Mouse (Mus musculus): Measurements from ENCODE around the gene Olfm2. TPM values are rescaled to one million over a fixed set of nuclear protein-coding genes. Genes with fewer than 3 reads are reported as not detected.

Gene Olfm2
- polyA plus RNA-seq, 1 experiment from 2014 or later: 202 TPM

DNA sequence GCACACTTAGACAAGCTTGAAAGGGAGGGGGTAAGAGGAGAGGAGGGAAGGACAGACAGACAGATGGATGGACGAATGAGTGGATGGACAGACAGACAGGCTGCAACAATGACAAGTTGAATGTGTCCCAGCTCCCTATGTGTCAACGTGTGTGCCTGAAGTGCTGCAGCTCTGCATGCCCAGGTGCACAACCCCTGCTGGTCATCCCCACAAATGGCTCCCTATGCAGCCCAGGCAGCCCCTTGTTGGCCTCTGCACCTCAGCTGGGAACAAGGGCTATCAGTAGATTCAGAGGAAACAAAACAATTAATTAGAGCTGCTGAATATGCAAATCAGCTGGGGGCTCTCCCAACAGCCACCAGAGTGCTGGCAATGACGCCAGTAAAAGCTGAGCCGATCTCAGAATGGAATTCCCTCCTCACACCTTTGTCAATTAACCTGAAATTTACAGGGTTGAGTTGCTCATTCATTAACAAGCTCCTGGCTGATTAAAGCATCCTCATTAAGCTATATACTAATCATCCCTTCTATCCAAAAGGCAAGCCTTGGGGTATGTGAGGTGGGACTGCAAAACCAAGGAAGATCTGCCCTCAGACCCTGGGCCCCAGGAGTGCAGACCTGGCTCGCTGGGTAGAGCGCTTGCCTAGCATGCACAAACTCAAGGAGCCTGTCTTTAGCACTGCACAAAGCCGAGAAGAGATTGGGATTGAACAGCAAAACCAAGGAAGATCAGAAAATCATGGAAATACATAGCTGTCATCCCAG, 16.2 kb upstream of the Olfm2 start:
- peak; percentile 70; the same call in 1 of the 2 replicates for ATAC-seq (ENCODE audit: low read depth)
- Histone ChIP-seq H3K9ac (replicated peaks; ENCODE audit: low read depth, low read length) (no peak overlapping the region), H3K27me3 (ENCODE audit: control insufficient read depth, insufficient read depth, low read length) (no peaks in the 10 kb centered on the region), H3K9me3 (ENCODE audit: control insufficient read depth, low read length) (no peaks in the 10 kb centered on the region), H3K4me1 (ENCODE audit: control insufficient read depth, insufficient read depth, low read length) (no peaks in the 10 kb centered on the region), H3K4me2 (ENCODE audit: low read depth, low read length) (no peak overlapping the region), H3K4me3 (ENCODE audit: low read depth, low read length) (no peak overlapping the region), H3K27ac (ENCODE audit: low read depth, low read length) (no peak overlapping the region), H3K36me3 (ENCODE audit: control insufficient read depth, insufficient read depth, low read length) (no peaks in the 10 kb centered on the region)
- 45% methylated on average over 7 of the region's 7 CpGs for WGBS

DNA sequence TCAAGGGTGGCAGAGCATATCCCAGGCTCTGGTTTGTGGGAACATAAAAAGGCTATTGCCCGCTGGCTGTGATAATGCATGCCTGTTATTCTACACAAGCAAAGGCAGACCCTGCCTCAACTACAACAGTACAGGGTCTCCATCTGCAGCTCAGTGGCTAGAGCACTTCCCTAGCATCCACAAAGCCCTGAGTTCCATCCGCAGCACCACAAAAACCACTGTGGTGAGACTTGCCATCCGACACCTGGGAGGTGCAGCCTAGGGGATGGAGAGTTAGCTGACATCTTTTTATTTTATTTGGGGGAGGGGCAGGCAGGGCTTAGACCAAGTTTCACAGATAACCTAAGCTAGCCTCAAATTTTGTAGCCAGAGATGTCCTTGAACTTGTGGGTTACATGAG, 15.2 kb upstream of the Olfm2 start:
- no peaks in the 10 kb centered on the region for H3K4me1 ChIP-seq (ENCODE audit: control insufficient read depth, insufficient read depth, low read length)
- no peak overlapping the region for H3K4me3 ChIP-seq (ENCODE audit: low read depth, low read length)
- no peaks in the 10 kb centered on the region for H3K36me3 ChIP-seq (ENCODE audit: control insufficient read depth, insufficient read depth, low read length)
- no peaks in the 10 kb centered on the region for H3K27me3 ChIP-seq (ENCODE audit: control insufficient read depth, insufficient read depth, low read length)
- no peak overlapping the region for H3K9ac ChIP-seq (replicated peaks; ENCODE audit: low read depth, low read length)
- H3K4me2 ChIP-seq (ENCODE audit: low read depth, low read length): no peak overlapping the region
- no peak overlapping the region for H3K27ac ChIP-seq (ENCODE audit: low read depth, low read length)
- no peaks in the 10 kb centered on the region for H3K9me3 ChIP-seq (ENCODE audit: control insufficient read depth, low read length)
- WGBS: 84% methylated on average over 3 of the region's 3 CpGs
- ATAC-seq (ENCODE audit: low read depth): no peak

DNA sequence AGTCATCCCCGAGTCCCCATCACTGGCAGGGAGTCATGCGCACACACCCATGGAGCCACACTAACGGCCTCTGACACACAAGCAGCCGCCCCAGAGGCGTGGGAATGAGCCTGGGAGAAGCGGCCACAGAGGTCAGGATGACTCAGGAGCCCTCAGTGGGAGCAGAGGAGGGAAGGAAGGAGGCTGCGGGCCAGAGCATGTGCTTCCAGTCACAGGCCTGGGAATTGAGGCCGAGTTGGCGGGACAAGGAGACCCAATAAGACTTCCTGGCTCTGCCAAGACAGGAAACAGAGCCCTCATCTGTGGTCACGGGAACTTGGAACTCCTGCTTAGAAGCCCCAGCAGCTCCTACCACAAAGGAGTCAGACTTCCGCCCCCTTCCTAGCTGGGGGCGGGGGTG, 14.7 kb upstream of the Olfm2 start:
- 70% methylated on average over 12 of the region's 12 CpGs for WGBS
- H3K9ac ChIP-seq (replicated peaks; ENCODE audit: low read depth, low read length): no peak overlapping the region
- no peaks in the 10 kb centered on the region for H3K27me3 ChIP-seq (ENCODE audit: control insufficient read depth, insufficient read depth, low read length)
- H3K9me3 ChIP-seq (ENCODE audit: control insufficient read depth, low read length): no peaks in the 10 kb centered on the region
- ATAC-seq (ENCODE audit: low read depth): no peak
- no peaks in the 10 kb centered on the region for H3K4me1 ChIP-seq (ENCODE audit: control insufficient read depth, insufficient read depth, low read length)
- no peak overlapping the region for H3K4me2 ChIP-seq (ENCODE audit: low read depth, low read length)
- no peaks in the 10 kb centered on the region for H3K36me3 ChIP-seq (ENCODE audit: control insufficient read depth, insufficient read depth, low read length)
- H3K4me3 ChIP-seq (ENCODE audit: low read depth, low read length): no peak overlapping the region
- no peak overlapping the region for H3K27ac ChIP-seq (ENCODE audit: low read depth, low read length)

DNA sequence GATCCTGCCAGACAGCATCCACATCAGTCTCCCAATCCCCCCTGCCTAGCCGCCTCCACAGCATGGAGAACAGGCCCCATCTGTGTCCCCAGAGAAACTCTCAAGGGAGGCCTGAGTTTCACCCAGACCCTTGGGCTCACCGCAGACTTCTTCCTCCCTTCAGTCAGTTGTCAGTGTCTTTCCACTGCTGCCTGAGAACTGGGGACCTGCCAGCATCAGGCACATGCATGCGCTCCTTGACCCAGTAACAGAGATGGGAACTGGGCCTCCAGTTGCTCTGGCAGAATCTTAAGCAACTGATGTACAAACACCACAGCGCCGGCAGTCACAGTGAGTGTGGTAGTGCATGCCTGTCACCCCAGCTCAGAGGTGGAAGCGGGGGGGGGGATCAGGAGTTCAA, 12.7 kb upstream of the Olfm2 start:
- no peak overlapping the region for H3K27ac ChIP-seq (ENCODE audit: low read depth, low read length)
- no peak for ATAC-seq (ENCODE audit: low read depth)
- WGBS: 85% methylated on average over 6 of the region's 6 CpGs

DNA sequence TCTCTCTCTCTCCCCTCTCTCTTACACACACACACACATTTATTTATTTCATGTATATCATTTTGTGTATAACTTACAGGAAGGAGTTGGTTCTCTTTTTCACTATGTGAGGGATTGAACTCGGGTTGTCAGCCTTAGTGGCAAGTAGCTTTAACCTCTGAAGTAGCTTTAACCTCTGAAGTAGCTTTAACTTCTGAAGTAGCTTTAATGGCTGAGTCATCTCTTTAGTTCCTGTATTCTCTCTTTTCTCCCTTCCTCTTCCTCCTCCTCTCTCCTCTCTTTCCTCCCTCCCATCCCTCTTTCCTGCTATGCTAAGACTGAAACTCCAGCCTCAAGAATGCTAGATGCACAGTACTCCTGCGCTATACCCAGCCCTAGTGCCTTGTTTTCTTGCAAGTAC, 12.1 kb upstream of the Olfm2 start:
- Histone ChIP-seq H3K9me3 (ENCODE audit: control insufficient read depth, low read length) (no peaks in the 10 kb centered on the region), H3K27me3 (ENCODE audit: control insufficient read depth, insufficient read depth, low read length) (no peaks in the 10 kb centered on the region), H3K27ac (ENCODE audit: low read depth, low read length) (no peak overlapping the region), H3K4me1 (ENCODE audit: control insufficient read depth, insufficient read depth, low read length) (no peaks in the 10 kb centered on the region), H3K9ac (replicated peaks; ENCODE audit: low read depth, low read length) (no peak overlapping the region), H3K36me3 (ENCODE audit: control insufficient read depth, insufficient read depth, low read length) (no peaks in the 10 kb centered on the region), H3K4me3 (ENCODE audit: low read depth, low read length) (no peak overlapping the region), H3K4me2 (ENCODE audit: low read depth, low read length) (no peak overlapping the region)
- WGBS: 84% methylated on average over 2 of the region's 2 CpGs
- no peak for ATAC-seq (ENCODE audit: low read depth)

More for the DNA sequence above, 12.7 kb upstream of the Olfm2 start:
- Histone ChIP-seq H3K36me3 (ENCODE audit: control insufficient read depth, insufficient read depth, low read length) (no peaks in the 10 kb centered on the region), H3K4me2 (ENCODE audit: low read depth, low read length) (no peak overlapping the region), H3K4me1 (ENCODE audit: control insufficient read depth, insufficient read depth, low read length) (no peaks in the 10 kb centered on the region), H3K9ac (replicated peaks; ENCODE audit: low read depth, low read length) (no peak overlapping the region), H3K27me3 (ENCODE audit: control insufficient read depth, insufficient read depth, low read length) (no peaks in the 10 kb centered on the region), H3K9me3 (ENCODE audit: control insufficient read depth, low read length) (no peaks in the 10 kb centered on the region), H3K4me3 (ENCODE audit: low read depth, low read length) (no peak overlapping the region)

DNA sequence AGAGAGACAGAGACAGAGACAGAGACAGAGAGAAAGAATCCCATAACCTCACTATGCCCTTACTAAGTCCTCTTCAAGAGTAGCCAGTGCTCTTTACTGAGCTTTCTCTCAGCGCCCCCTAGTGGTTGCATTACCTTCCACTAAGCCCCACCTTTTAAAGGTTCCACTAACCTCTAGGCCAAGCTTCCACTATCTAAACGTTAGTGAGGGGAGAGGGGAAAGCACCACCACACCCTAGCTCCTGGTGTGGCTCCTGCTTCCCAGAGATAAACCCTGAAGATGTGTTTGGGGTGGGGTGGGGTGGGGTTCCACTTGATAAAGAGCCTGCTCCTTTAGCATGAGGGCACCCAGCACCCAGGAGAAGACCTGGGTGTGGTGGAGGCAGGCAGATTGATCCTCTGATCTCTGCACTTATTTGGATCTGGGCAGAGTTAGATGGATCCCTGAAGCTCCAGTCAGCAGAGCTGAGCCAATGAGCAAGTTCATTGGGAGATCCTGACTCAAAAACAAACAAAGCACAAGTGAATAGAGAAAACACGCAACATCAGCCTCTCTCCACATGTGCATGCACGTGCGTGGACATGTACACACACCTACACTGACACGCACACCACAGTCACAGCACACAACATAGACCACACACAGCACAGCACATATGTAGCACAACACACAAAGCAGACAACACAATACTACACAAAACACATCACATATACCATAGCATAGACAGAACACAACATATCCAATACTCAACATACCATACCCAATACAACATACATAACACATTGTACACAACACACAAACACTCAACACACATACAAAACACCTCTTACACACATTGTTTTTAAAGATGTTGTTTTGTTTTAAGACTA, 11.2 kb upstream of the Olfm2 start:
- 64% methylated on average over 6 of the region's 6 CpGs for WGBS
- H3K4me3 ChIP-seq (ENCODE audit: low read depth, low read length): no peak overlapping the region
- H3K36me3 ChIP-seq (ENCODE audit: control insufficient read depth, insufficient read depth, low read length): no peaks in the 10 kb centered on the region
- no peak overlapping the region for H3K9ac ChIP-seq (replicated peaks; ENCODE audit: low read depth, low read length)
- ATAC-seq (ENCODE audit: low read depth): no peak
- H3K27me3 ChIP-seq (ENCODE audit: control insufficient read depth, insufficient read depth, low read length): no peaks in the 10 kb centered on the region
- no peaks in the 10 kb centered on the region for H3K9me3 ChIP-seq (ENCODE audit: control insufficient read depth, low read length)
- H3K4me2 ChIP-seq (ENCODE audit: low read depth, low read length): no peak overlapping the region
- no peak overlapping the region for H3K27ac ChIP-seq (ENCODE audit: low read depth, low read length)
- no peaks in the 10 kb centered on the region for H3K4me1 ChIP-seq (ENCODE audit: control insufficient read depth, insufficient read depth, low read length)

DNA sequence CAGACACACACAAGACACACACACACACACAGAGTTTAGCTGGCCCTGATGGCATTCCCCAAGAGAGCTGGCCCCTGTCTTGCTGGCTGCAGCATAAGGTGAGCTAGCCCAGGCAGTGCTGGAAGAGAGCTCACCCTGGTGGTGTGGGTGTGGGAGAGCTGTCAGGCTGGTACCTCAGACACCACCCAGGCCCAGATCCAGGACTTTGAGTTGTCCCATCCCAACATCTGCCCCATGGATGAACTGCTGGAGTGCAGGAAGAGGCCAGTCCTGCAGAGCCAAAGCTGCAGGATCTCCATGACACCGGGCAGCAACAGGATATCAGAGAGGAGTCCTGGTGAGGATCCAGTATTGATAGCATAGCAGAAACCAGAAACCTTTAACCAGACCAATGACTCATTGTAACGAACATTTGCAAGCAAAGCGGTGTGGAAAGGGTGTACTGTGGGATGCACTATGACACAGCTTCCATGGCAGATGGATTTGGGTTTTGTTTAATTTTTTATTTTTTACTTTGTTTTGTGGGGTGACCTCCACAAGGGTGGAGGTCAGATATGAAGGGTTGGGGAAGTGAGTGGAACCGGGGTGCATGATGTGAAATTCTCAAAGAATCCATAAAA, 10.0 kb upstream of the Olfm2 start:
- Histone ChIP-seq H3K36me3 (ENCODE audit: control insufficient read depth, insufficient read depth, low read length) (no peaks in the 10 kb centered on the region), H3K27me3 (ENCODE audit: control insufficient read depth, insufficient read depth, low read length) (no peaks in the 10 kb centered on the region), H3K27ac (ENCODE audit: low read depth, low read length) (no peak overlapping the region), H3K4me2 (ENCODE audit: low read depth, low read length) (no peak overlapping the region), H3K9me3 (ENCODE audit: control insufficient read depth, low read length) (no peaks in the 10 kb centered on the region), H3K4me1 (ENCODE audit: control insufficient read depth, insufficient read depth, low read length) (no peaks in the 10 kb centered on the region), H3K9ac (replicated peaks; ENCODE audit: low read depth, low read length) (no peak overlapping the region), H3K4me3 (ENCODE audit: low read depth, low read length) (no peak overlapping the region)
- ATAC-seq (ENCODE audit: low read depth): no peak
- 87% methylated on average over 4 of the region's 4 CpGs for WGBS

DNA sequence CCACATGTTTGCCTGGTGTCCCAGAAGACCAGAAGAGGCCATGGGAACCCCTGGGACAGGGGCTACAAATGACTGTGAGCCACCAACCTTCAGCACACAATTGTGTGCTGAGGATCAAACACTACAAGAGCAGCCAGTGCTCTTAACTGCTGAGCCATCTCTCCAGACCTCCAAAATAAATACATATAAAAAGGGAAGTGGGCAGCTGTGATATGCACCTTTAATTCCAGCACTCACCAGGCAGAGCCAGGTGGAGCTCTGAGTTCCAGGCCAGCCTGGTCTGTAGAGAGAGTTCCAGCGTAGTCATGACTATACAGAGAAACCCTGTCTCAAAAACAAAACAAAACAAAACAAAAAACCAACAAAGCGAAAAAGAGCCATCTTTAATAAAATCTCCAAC, 8.2 kb upstream of the Olfm2 start:
- no peak for ATAC-seq (ENCODE audit: low read depth)
- WGBS: 84% methylated on average over 2 of the region's 2 CpGs
- Histone ChIP-seq H3K4me2 (ENCODE audit: low read depth, low read length) (no peak overlapping the region), H3K9me3 (ENCODE audit: control insufficient read depth, low read length) (no peaks in the 10 kb centered on the region), H3K27ac (ENCODE audit: low read depth, low read length) (no peak overlapping the region), H3K9ac (replicated peaks; ENCODE audit: low read depth, low read length) (no peak overlapping the region), H3K36me3 (ENCODE audit: control insufficient read depth, insufficient read depth, low read length) (no peaks in the 10 kb centered on the region), H3K27me3 (ENCODE audit: control insufficient read depth, insufficient read depth, low read length) (no peaks in the 10 kb centered on the region), H3K4me1 (ENCODE audit: control insufficient read depth, insufficient read depth, low read length) (no peaks in the 10 kb centered on the region), H3K4me3 (ENCODE audit: low read depth, low read length) (no peak overlapping the region)
